Mouse (Mus musculus): ENCODE results near the gene Setd1a.

DNA sequence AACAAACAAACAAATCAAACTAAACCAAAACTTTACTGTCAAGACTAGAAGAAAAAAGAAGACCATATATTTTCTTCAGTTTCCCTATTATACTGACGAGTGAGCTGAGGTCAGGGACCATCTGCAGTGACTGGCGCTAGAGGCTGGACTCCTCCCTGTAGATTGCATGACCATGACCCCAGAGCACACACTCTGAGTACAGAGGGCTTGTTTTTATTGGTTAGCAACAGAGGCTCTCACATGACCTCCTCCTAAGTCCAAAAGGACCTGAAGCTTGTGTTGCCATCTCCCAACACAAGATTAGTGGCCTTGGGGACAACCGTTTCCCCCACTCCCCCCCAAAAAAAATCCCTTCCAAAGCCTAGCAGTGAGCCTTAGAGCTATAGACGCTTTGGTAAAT, 37.4 kb downstream of the Setd1a start:
- TF ChIP-seq POLR2A (IDR thresholded peaks at IDR 0.05; ENCODE audit: borderline replicate concordance, extremely low read depth, insufficient read depth, insufficient read length, poor library complexity, severe bottlenecking) (no peak), CTCF (IDR thresholded peaks at IDR 0.05; ENCODE audit: borderline replicate concordance, extremely low read depth, insufficient read depth, insufficient read length) (no peak)

Measured in brain, embryonic 14.5 days (tissue).